Mouse (Mus musculus) central nervous system, embryonic 14 days (tissue): ENCODE measurements around the gene Krt36. TPM values are rescaled to one million over a fixed set of nuclear protein-coding genes. Genes with fewer than 3 reads are reported as not detected.

Source experiments
- polyA plus RNA-seq: library from polyadenylated mRNA; depleted of rRNA; stranded (reverse); fragments of >200 nt; gene quantifications from 2 replicates; pipeline ENCODE4 v1.2.3, GENCODE M21; 2012; rRNA removed

The Krt36 gene
- polyA plus RNA-seq = not detected in 2 replicates

GRCm38 (mm10) chr11:100105576-100106122, at the start of gene Krt36:
Gene Krt36, minus strand, starts transcription at chr11:100105626.

GRCm38 (mm10) chr11:100148615-100149330, 43.3 kb upstream of the Krt36 start, which contains the start of gene Krt19:
Gene Krt19, minus strand, starts transcription at chr11:100148665.

DNA sequence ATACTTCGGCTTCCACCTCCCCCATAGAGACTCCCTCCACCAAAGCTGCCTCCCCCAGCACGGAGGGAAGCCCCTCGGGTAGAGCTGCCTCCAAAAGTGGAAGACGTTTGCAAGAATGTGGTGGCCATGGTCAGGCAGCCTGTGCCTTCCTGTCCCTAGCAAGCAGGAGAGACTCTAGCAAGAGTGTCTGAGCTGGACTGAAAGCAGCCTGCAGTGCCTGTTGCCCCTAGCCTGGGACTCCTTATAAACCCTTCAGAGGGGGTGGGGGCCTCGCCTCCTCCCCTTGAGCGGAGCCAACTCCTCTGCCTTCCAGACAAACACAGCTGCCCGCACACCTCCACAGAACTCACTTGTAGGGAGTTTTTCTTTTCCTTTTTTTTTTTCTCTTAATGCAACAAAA, 30.3 kb upstream of the Krt36 start, which contains the start of gene Krt15:
Krt15 (minus strand) TSS at position 198 of the 400 bp plus-strand sequence.

DNA sequence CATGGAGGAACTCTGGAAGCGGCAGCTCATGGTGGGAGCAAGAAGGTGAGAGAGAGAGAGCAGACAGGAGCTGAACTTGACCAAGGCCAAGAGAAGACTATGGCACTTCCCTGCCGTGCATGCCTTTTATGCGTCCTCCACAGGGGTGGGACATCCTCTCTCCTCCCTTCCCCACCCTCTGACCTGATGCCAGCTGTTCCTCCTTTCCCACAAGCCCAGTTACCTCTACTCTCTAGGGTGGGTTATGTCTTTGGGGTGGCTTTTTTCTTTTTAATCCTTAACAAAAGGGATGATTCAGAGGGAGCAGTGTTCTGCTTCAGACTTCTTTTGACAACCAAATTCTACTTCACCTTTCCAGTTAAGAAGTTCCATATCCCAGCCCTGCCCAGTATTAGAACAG, 16.0 kb upstream of the Krt36 start, which contains the start of gene Krt13:
Krt13 (minus strand) TSS at position 101 of the 400 bp plus-strand sequence.

DNA sequence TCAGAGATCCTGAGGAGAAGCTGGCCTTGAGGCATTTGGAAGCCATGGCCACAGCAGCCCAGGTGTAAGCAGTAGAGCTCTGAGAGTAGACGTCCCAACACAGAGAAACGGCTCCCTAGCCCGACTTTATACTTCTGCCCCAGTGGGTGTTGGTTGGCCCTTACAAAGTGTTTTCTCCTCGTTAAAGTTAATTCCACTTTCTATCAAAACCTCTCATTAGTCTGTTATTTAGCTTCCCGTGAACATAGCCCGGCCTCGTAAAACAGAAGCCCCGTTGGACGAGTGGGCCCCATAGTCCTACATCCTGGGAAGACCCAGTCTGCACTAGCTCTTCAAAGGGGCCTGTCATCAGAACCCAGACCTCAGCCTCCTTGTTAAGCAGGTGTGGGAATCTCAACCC, 9.3 kb downstream of the Krt36 start, which contains the start of gene Krt35:
Krt35 (minus strand) TSS at position 101 of the 400 bp plus-strand sequence.

DNA sequence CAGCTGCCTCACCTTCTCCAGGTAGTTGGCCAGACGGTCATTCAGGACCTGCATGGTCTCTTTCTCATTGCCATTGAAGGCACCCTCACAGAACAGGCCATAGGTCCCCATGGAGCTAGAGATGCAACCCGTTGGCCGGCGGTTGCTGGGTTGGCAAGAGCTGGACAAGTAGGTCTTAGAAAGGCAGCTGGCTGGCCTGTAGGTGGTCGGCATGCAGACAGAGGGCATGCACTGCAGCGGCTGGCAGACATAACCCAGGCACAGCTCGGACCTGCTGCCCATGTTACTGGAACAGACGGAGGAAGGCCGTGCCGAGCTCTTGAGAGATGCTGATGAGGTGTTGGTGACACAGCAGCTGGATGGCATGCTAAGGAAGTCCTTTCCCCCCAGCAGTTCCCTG, 17.6 kb downstream of the Krt36 start, which contains the start of gene Krt32:
Krt32 (minus strand) TSS at position 366 of the 400 bp plus-strand sequence.

Other genes with a start within 250 kb of the Krt36 start
- not detected in 2 replicates for gene Gm11568, start 247.7 kb downstream of the Krt36 start, polyA plus RNA-seq
- not detected in 2 replicates for gene Gm11559, start 241.2 kb downstream of the Krt36 start, polyA plus RNA-seq
- gene Krtap9-1, start 232.2 kb downstream of the Krt36 start, polyA plus RNA-seq = not detected in 2 replicates
- not detected in 2 replicates for gene Gm11567, start 226.4 kb downstream of the Krt36 start, polyA plus RNA-seq
- gene Krtap31-1, start 197.7 kb downstream of the Krt36 start, polyA plus RNA-seq = not detected in 2 replicates
- gene Gm11565, start 190.9 kb downstream of the Krt36 start, polyA plus RNA-seq = not detected in 2 replicates
- gene Krtap31-2, start 169.3 kb downstream of the Krt36 start, polyA plus RNA-seq = not detected in 2 replicates
- not detected in 2 replicates for gene Krtap9-5, start 157.2 kb downstream of the Krt36 start, polyA plus RNA-seq
- gene Krtap29-1, start 126.6 kb downstream of the Krt36 start, polyA plus RNA-seq = not detected in 2 replicates
- gene Krtap16-1, start 119.0 kb downstream of the Krt36 start, polyA plus RNA-seq = not detected in 2 replicates
- 0.29 and 0.34 TPM in 2 replicates for gene Krtap17-1, start 111.6 kb downstream of the Krt36 start, polyA plus RNA-seq
- gene Krt33a, start 89.4 kb downstream of the Krt36 start, polyA plus RNA-seq = not detected in 2 replicates
- gene Krt33b, start 75.8 kb downstream of the Krt36 start, polyA plus RNA-seq = 0.16 TPM in 1 of 2 replicates, not detected in the other
- gene Krt34, start 64.1 kb downstream of the Krt36 start, polyA plus RNA-seq = not detected in 2 replicates
- not detected in 2 replicates for gene Krt31, start 55.1 kb downstream of the Krt36 start, polyA plus RNA-seq
- gene Krt32, start 17.4 kb downstream of the Krt36 start, polyA plus RNA-seq = not detected in 2 replicates
- gene Krt35, start 9.4 kb downstream of the Krt36 start, polyA plus RNA-seq = not detected in 2 replicates
- gene Krt13, start 15.9 kb upstream of the Krt36 start, polyA plus RNA-seq = 0.11 TPM in 1 of 2 replicates, not detected in the other
- gene Krt15, start 30.3 kb upstream of the Krt36 start, polyA plus RNA-seq = 2.6 and 33.5 TPM in 2 replicates
- gene Krt19, start 43.0 kb upstream of the Krt36 start, polyA plus RNA-seq = 1.3 and 12.8 TPM in 2 replicates
- gene Krt9, start 87.6 kb upstream of the Krt36 start, polyA plus RNA-seq = 0.06 and 0.10 TPM in 2 replicates
- gene Krt14, start 101.9 kb upstream of the Krt36 start, polyA plus RNA-seq = 4.5 and 41.4 TPM in 2 replicates
- gene Krt16, start 143.3 kb upstream of the Krt36 start, polyA plus RNA-seq = not detected in 2 replicates
- gene Krt17, start 155.4 kb upstream of the Krt36 start, polyA plus RNA-seq = 0.59 and 8.2 TPM in 2 replicates
- not detected in 2 replicates for gene Krt42, start 164.2 kb upstream of the Krt36 start, polyA plus RNA-seq
- gene Eif1, start 214.3 kb upstream of the Krt36 start, polyA plus RNA-seq = 320 and 367 TPM in 2 replicates
- gene Gast, start 228.8 kb upstream of the Krt36 start, polyA plus RNA-seq = 0.26 and 0.29 TPM in 2 replicates